Mouse (Mus musculus): ENCODE measurements at regions not wholly inside any gene's neighbourhood (a gene's known extent, or its start where the extent isn't known, plus 50 kb on each side); places are given as distances from the start of the nearest gene placed in this dataset.

- DNase-seq = no peak
Observed at GRCm38 (mm10) chr15:51265971-51266370, 2618.7 kb upstream of the Gm7489 start.

DNA sequence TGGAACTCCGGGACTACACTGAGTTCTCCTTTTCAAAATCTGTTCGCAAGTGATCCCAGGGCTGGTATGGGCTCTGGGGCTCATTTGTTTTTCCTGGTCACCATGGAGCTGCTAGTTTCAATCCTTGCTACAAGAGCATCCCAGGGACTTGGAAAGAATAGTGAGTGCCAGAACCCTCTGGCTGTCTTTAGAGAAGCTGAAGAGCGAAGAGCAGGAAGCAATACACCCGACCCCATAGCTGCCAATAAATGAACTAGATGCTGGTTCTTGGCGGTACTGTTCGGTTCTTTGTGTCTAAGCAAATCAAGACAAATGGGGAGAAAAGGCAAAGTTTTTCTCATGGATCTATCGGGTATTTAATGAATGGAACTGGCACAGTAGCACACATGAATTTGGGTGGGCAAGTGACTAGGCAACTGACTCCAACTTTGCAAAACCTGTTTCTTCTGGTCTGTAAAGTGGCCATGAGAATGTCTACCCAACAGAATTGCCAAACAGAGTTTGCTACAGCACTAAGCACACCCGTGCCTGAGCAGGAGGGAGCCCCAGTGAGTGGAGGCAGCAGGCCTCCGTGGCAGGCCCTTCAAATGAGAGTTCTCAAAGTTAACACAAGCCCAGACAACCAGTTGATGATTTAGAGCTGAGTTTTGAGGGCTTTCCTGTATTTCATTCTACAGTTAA lies 2612.9 kb upstream of the Gm7489 start:
- no peak for DNase-seq

DNA sequence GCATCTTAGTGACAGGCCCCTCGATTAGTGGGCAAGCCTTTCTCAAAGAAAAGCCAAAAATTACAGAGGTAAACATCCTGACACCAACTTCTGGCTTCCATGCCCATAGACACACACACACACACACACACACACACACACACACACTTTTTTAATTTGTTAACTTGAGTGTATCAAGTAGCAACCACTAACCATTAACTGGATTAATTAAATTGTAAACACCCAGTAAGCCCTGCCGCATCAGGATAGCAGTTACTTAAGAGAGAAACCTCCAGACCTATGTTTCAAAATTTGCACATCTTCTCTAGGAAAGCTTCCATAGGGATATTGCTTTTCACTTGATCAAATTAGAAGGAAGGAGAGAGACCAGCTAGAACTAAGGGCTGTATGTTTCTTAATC lies 2599.4 kb upstream of the Gm7489 start:
- no peak for DNase-seq

DNA sequence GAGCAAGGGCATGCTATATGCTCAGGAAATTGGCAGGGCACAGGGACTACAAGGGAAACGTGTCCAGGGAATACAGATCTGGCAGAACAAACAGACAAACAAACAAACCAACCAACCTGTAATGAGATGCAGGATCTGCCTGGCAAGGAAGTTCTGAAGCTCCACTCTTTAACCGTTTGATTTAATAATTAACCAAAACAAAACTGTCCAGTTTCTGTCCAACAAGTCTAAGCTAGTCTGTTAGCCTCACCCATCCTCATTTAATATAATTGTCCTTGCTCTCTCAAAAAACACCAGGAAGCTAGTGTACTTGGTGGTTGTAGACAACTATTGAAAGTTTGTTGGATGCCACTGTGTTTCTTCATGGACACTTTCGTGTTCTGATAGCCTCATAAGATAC lies 2598.4 kb upstream of the Gm7489 start:
- no peak for DNase-seq

DNA sequence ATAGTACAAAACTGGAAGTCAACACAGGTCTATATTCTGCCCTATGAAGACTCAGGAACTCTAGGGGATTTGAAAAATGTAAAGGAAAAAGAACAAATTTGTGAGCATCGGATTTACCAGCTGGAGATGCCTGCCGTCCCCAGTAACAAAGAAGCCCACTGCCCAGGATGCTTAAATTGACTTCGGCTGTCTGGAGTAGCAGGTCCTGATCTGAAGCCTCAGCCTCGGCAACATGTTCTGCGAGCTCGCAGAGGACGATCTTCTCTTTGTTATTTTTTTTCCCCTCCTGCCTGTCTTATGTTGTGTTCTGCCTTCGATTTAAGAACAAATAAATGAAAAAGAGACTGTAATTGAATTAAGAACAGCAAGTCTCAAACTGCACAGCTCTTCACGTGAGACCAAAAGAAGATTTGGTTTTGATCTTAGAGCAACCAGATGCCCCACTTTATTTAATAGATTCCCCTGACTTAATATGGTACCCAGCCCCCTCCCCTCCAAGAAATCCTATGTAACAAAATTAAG lies 2595.7 kb upstream of the Gm7489 start:
- DNase-seq = no peak

- no peak for DNase-seq
Observed at GRCm38 (mm10) chr15:51289916-51290315, 2594.8 kb upstream of the Gm7489 start.

GRCm38 (mm10) chr15:51291183-51291582 lies 2593.5 kb upstream of the Gm7489 start:
- DNase-seq = no peak

DNA sequence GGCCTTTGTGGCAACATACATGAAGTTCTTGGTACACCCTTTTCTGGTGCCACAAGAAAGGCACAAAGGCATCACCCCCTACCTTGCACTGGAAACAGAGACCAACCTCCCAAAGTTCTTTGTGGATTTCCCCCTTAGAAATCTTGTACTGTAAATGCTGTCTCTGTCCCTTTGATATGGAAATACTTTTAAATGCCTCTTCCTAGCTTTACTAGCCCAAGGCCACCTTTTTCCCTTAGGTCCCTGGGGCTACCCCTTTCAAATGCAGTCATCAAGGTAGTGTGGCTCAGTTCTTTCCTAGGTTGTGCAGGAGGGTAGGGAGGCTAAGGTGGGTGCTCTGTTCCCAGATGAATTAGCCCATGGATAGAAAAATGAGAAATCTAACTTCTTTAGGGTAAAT lies 2587.9 kb upstream of the Gm7489 start:
- DNase-seq = no peak

DNA sequence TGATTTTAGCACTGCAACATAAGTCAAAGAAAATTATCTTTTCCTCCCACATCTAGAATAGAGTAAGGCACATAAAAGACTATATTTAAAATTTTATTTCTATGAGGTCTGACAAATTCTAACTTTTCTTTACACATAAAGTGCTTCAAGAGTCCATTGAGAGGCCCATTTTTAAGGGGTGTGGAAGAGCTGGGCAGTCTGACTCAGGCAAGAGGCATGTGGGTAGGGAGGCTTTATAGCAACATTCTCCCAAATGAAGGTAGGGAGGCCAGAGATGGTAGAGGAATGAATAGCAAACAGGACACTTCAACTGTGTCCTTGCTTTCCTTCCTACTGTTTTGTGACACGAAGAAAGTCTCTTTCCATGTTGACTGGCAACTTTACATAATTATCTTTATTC lies 2566.6 kb upstream of the Gm7489 start:
- DNase-seq = no peak

DNA sequence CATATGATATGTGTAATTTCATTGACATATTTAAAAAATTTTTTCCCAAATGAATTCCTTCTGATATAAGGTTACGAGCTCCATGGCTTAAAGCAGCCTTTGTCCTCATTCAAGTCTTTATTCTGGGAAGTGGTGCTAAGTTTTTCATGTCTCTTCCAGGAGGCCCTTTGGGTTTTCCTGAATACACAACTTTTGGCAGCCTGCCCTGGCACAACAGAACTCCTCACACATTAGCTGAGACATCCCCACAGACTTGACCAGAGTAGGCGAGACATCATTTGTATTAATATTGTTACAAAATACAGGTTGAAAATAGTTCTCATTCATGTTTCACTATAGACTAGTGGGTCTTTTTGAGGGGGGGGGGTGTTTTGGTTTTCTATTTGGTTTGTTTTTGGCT lies 2565.9 kb upstream of the Gm7489 start:
- DNase-seq = no peak

DNA sequence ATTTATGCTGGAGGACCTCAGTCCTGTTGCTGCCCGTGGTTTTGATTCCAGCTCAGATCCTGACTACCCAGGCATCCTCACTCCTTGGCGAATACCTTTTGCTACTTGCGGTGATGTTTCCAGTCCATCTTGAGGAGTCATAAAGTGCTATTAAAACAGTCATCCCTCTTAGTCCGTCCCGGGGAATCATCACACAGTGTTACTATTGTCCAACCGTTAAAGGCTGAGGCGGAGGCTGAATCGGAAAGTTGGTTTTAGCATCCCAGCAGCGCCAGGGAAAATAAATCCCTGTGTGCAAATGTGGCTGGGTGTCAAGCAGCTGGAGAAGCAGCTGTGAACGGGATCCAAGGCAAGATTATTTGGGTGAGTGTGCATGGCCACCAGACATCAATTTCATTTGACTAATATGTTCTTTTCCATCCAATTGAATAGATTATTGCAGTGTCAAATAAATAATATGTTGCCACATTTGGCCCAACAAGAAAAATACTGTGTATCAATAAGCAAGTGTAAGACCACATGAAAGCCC lies 2564.3 kb upstream of the Gm7489 start:
- no peak for DNase-seq

DNA sequence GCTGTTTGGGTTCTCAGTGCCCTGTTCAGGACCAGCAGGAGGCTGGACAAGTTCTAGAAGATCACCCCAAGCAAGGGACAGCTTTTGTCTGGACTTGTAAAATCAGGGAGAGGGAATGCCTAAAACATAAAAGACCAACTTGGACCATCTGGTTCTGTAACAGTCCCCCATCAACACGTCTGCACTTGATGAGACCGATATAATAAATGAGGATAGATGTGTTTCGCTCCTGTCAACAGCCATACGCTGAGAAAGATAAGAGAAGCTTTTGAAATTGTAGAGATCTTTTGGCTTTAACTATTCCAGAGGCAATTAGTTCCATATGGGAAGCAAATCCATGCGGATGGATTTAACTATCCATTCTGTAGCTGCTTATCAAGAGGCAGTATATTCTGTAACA lies 2561.4 kb upstream of the Gm7489 start:
- no peak for DNase-seq

GRCm38 (mm10) chr15:51324211-51324610 lies 2560.5 kb upstream of the Gm7489 start:
- DNase-seq = no peak

GRCm38 (mm10) chr15:51327702-51328101 lies 2557.0 kb upstream of the Gm7489 start:
- DNase-seq = no peak

- no peak for DNase-seq
Observed at GRCm38 (mm10) chr15:51336441-51336840, 2548.3 kb upstream of the Gm7489 start.

- DNase-seq = no peak
Observed at GRCm38 (mm10) chr15:51346301-51346700, 2538.4 kb upstream of the Gm7489 start.

GRCm38 (mm10) chr15:51363391-51363790 lies 2521.3 kb upstream of the Gm7489 start:
- DNase-seq = no peak

DNA sequence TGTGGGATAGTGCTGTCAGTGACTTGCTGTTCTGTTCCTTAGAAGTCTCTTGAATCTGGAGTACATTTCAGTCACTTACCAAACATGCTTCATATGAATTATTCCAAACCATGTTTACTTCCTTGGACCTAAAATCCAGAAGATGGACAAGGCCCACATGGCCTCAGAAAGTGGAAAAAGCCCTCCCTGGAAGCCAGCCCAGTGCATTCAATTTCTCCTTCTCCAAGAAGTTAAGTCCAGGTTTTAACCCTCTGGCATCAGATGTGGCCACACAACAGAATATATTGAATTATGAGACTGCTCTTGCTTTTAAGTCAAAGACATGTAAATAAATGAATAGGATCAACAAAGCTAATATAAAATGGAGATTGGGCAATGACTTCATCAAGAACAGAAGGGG lies 2513.5 kb upstream of the Gm7489 start:
- no peak for DNase-seq

DNA sequence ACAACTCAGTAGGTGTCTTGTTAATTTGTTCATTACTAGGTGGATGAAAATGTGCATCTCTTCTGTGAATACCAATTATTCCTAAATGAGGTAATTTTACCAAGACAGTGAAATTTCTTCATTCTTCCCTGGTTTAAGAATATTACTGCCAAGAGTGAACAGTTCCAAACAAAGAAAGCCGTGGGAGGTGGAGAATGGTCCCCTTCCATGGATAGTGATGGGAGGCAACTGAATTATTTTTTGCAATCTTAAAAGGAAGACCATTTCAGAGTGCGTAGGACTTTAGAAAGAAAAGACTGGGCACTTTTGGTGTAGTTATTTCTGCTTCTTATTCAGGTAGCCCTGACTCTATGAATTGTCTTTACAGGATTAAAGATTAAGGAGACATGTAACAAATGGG lies 2494.3 kb upstream of the Gm7489 start:
- DNase-seq = no peak

DNA sequence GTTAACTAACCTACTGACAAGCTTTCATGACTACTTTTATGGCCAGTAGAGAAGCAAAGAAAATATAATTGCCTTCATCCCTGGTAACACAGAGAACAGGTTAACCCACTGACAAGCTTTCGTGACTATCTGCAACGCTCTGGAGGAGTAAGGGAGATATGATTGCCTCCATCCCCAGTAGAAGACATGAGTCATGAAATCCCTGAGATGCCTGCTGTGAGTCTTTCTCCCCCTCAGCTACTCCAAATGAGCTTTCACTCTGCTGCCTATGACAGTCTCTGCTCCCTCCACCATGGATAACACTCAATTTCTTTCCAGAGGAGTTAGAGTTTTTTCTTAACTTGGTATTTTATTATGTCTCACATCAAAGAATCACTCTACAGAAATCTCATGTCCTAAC lies 2493.4 kb upstream of the Gm7489 start:
- no peak for DNase-seq

DNA sequence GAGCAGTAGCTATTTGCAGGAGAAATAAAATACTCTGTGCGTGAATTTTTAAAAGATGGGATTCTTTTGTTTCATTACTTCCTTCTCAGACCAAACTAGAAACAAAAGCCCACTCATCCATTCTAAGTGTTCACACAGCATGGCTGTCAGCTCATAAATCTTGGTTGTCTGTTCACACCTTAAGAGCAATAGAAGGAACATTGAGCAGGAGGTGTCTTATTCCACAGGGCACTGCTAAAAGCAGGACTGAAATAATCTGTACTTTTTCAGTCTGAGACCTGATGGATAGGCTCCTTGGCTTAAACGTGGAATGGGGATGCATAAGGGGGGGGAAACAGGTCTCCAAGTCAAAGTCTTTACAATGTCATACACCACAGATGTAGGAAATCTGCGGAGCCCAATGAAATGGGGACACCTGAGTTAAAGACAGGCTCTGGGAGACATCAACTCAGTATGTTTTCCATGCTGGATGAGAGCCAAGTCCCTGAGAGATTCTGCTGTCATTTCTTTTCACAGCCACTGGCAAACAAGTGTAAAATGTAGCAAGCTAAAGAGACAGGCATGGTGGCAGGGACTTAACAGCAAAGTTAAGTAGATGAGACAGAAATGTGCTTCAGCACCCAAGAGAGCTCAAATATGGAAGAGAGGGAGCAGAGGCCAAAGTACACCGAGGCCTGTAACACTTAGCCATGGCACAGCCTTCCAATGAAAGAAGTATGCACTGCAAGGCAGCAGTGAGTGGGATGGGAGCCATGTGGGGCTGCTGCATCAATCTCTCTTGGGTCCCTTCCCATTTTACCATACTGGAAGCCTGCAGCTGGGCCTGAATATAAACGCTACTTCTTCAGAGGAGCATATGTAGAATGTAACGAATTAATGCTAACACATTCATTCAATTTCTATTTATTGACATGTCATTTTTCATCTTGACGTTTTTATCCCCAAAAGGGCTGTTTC lies 2492.0 kb upstream of the Gm7489 start:
- DNase-seq = no peak

GRCm38 (mm10) chr15:51395961-51396360 lies 2488.7 kb upstream of the Gm7489 start:
- no peak for DNase-seq

DNA sequence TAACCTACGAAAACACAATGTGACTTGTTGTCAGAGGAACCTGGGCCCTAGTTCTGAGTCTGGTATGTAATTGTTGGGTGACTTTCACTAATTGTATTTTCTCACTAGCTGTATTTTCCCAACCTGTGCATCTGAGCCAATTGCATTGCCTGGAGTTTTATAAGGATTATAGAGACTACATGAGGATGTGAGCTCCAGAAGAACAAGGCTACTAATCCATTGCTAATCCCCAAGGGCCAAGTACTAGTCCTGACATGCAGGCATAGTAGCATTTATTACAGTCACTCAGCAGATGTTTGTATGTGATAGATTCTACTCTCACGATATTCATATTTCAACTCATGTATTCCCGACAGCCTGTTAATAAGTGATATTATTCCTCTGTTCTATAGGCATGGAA lies 2481.1 kb upstream of the Gm7489 start:
- DNase-seq = no peak

DNA sequence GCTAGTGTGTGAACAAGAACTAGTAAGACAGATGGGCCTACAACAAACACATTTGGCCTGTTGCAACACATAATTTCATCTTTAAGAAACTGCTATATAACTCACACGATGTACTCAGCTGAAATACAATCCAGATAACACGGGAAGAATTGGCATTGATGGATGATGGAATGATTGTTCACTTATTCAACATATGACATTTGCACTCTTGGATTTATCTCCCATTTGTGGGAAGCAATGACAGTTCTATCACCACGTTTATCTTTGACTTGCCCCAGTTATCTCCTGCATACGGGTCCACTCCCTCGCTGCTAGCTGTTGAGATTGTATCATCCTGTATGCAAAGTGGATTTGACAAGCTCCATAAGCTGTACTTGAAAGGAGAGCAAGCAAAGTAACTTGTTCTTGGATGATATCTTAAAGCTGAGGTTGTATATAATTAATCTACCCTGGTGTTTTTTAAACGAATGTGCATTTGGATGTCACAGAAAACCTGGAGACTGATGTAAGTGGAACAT lies 2474.9 kb upstream of the Gm7489 start:
- no peak for DNase-seq

Measured in kidney, postnatal 14 days (tissue).